Mouse (Mus musculus): ENCODE data around the gene Gm20830. TPM values are rescaled to one million over a fixed set of nuclear protein-coding genes. Genes with fewer than 3 reads are reported as not detected.
"Not testable (repeated sequence)": the region's sequence is repeated elsewhere in the genome, so short reads cannot be mapped to it uniquely, and the experiment has no call there.

Gm20830 gene
- total RNA-seq (2021) = not detected
- long read RNA-seq, experiment 1 = 0 reads
- long read RNA-seq, experiment 2 = 0 reads

DNA sequence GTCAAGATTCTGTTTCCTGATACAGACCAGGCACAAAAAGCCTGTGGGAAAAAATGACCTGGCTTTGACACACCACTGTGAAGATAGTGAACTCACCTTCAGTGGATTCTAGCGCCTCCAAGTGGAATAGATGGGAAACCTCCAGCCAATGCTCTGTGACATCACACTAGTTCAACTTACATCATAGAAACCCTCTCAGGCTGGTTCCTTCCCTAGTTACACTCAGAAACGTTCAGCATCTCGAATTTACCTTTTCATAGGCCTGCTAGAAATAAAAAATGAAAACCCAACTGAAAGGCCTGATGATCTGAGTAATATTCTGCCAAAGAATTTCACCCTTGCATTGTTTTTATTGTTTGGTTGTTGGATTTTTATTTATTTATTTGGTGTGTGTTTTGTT lies at the start of gene Gm20830:
Gene Gm20830 (minus strand): TSS at position 101 of the 400 bp plus-strand sequence.
- DNase-seq = not testable (repeated sequence)

Other genes starting within 250 kb of the Gm20830 start
- not detected for gene Gm21719, start 235.4 kb downstream of the Gm20830 start, total RNA-seq (2021)

All from gastrocnemius, postnatal 10 days (tissue).